Mouse (Mus musculus) testis, postnatal 10 days (tissue): Measurements from ENCODE around the gene C2cd3.

Experiments
- DNase-seq: peaks from one replicate; pipeline ENCODE4 v3.0.0; 2021; ENCODE audit warnings: low spot score

The C2cd3 gene

DNA sequence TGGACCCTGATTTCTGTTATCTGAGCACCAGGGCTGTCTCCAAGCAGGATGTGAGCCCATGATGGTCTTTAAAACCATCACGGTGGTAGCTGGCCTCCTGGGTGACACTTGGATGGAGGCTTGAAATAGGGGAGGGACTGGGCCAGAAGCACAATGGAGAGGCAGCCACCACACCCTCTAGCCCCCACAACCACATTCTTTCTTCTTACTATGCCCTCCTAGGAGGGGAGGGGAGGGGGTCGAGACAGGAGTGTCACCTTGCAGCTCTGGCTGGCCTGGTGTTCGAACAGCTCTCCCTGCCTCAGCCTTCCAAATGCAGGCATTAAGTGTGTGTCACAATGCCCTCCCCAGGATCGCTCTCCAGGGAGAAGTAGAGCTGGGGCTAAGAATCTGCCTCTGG is 125.4 kb downstream of the C2cd3 start:
- DNase-seq = no peak

DNA sequence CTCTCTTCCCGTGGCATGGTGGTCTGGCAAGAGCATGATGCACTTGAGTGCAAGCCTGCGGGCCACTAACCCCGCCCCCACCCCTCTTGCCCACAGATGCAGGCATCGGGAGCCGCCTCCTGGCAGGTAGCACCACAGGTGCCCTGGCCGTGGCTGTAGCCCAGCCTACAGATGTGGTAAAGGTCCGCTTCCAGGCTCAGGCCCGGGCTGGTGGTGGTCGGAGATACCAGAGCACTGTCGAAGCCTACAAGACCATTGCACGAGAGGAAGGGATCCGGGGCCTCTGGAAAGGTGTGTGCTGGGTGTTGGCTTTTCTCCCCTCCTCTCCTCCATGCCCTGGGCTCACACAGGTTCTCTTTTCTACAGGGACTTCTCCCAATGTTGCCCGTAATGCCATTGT is 125.9 kb downstream of the C2cd3 start:
- DNase-seq = no peak

GRCm38 (mm10) chr7:100499465-100499864 is 127.4 kb downstream of the C2cd3 start:
- DNase-seq = no peak

DNA sequence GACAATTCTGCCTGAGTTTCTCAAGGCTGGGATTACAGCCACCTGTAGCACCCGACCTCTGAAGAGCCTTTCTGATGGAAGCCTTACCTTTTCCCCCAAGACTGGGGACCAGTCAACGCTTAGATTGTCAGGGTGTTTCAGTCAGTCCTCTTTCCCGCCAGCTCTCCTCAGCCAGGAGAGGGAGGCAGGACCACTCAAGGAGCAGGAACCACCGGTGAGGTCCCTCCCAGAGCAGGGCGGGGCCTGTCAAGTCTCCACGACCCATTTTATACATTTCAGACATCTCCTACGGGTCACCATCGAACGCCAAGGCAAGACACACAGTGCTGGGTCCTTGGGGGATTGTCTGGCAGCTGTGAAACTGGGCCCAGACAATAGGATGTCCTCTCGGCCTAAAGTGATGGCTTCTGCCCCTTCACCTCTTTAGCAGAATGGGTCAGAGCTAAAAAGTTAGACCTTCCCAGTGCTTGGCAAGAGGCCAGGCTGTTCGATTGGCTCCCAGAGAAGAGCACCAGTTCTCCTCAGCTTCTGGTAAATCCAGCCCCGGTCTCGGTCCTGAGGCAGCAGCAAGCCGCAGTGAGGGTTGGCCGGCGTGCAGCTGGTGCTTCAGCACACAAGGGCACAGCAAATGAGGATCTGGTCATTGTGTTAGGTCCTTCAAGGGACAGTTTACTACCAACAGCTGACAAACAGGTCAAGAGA is 128.4 kb downstream of the C2cd3 start:
- peak; percentile 79 for DNase-seq

DNA sequence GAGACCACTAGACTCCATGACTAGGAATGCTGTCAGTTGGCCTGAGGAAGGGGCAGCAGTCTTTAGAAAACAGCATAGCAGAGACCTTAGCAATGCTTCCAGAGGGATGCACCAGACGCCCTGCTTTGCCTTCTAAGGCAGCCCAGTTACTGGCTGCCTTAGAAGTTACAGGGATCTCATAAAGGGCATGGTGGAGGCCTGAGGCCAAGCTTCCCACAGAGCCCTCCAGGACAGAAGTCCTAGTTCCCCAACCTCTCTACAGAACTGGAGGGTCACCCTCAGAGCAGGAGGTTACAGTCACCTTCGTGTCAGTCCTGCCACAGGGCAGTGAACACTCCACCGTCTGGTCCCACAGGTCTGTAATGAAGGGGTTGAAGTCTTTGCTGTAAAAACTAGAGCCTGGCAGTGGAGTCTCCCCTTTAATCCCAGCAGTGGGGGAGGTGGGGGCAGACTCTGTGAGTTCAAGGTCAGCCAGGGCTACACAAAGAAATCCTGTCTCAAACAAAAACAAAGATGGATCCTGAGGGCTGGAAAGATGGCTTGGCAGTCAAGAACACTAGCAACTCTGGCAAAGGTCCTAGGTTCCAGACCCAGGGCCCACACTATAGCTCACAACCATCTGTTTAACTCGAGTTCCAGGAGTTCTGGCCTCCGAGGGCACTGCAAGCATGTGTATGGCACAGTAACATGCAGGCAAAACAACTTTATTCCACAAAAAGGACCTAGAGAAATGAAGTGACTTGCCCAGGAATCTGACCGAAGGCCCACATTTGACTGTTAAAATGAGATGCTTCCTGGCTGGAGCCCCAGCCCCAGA is 129.2 kb downstream of the C2cd3 start:
- DNase-seq = no peak

DNA sequence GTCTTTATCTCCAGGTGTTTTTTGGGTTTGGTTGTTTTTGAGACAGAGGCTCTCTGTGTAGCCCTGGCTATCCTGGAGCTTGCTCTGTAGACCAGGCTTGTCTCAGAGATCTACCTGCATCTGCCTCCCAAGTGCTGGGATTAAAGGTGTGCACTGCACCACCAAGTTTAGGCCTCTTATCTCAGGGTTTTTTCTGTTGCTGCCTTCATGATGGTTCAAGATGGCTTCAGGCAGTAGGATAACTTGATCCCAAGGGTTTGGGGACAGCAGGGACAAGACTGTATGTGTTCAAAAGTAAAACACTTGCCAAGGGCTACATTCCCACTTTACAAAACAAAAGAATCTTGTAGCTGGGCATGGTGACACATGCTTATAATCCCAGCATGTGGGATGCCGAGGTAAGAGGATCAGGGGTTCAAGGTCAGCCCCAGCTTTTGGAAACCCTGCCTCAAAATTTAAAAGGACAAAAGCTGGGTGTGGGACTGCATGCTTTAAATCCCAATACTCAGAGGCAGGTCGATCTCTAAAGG is 129.9 kb downstream of the C2cd3 start:
- no peak for DNase-seq

DNA sequence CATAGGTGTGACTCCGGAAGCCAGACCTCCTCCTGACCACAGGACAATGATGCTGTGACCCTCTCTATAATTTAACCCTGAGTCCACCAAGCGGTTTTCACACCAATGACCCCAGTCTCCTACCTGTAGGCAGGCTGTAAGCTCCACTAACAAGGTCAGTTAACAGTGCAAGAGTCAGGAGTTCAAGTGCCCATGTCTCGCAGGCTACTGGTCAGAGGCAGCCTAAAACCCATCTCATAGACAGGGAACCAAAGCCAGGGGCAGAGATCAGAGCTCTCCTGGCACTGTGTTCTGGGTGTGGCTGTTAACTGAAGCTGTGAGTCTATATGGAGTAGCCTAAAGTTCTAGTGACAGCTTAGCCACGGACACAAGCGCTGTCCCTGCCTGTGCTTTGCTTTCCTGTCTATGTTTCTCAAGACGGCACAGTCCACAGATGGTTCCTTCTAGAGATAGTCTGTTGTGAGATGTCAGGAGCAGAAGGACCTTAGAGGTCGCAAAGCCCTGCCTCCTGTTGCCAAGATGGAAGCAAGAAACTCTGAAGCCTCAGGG is 130.4 kb downstream of the C2cd3 start:
- no peak for DNase-seq

DNA sequence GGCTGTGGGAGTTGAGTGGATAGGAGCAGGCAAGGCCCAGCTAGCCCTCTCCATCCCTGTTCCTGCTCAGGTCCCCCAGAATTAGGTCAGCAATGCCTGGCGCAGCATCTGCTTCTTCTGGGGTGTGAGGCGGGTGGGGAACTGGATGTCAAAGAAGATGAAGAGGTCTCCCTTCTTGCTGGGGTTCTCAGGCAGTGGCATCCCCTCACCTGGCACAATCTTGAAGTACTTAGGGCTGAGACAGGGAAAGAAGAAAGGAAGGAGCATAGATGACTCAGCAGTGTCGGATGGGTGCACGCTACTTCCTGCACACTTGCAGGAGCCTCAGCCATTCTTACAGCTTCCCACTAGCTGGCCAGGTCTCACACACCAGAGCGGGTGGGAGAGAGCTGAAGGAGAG is 131.0 kb downstream of the C2cd3 start:
- DNase-seq = no peak

GRCm38 (mm10) chr7:100504740-100505487 is 132.9 kb downstream of the C2cd3 start:
- no peak for DNase-seq

DNA sequence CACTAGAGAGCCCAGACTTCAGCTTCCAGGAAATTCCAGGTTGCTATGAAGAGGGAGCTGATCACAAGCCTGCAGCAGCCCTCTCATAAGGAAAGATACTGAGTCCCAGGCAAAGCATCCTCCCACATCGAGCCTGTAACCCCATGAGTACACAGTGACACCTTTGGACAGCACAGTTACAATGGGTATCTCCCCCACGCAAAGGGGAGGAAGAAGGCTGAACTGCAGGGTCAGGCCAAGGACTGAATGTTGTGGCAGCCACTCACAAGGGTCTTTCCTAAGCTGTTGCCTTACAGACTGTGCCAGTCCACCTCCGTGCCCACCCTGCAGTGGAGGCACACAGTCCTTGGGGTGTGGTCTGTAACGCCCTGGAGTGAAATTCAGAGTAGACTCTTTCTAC is 134.5 kb downstream of the C2cd3 start:
- DNase-seq = no peak

GRCm38 (mm10) chr7:100508670-100509069 is 136.6 kb downstream of the C2cd3 start:
- DNase-seq = no peak

- no peak for DNase-seq
Measured at GRCm38 (mm10) chr7:100511602-100512001, 139.6 kb downstream of the C2cd3 start.

GRCm38 (mm10) chr7:100514573-100514972 is 142.5 kb downstream of the C2cd3 start, which contains the start of gene Dnajb13:
Gene Dnajb13 (minus strand): TSS chr7:100514960.
- DNase-seq = no peak
